Mouse (Mus musculus) CD4-positive, CD25-positive, alpha-beta regulatory T cell, adult 4 months (primary cell): Measurements from ENCODE around the gene Trpc7. TPM values are rescaled to one million over a fixed set of nuclear protein-coding genes. Genes with fewer than 3 reads are reported as not detected.

Experiments
- ATAC-seq: one replicate; pipeline ENCODE4 v1.8.0; 2017
- polyA plus RNA-seq, 2 experiments: library from polyadenylated mRNA; unstranded; fragments of 100-300 nt; shearing (Covaris generic); gene quantifications; one replicate each; pipeline ENCODE4 v1.2.1; 2017

Gene Trpc7
- polyA plus RNA-seq: not detected

DNA sequence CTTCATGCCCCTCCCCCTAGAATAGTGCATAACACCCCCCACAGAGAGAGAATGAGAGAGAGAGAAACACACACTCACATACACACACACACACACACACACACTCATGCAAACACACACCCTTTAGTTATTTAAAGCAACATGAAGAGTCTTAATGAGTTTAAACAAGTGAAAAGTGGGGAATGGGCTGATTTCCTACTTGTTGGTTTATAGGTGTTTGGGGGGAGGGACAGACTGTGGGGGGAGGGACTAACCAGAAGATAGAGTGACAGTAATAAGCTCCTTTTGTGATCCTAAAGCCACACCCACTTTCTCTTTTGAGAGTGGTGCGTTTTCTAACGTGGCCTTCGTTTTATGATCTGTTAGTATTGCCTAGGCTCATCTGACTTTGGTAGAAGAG lies at the start of gene Trpc7:
Trpc7 (minus strand) TSS at position 101 of the 400 bp plus-strand sequence.
- ATAC-seq: no peak

DNA sequence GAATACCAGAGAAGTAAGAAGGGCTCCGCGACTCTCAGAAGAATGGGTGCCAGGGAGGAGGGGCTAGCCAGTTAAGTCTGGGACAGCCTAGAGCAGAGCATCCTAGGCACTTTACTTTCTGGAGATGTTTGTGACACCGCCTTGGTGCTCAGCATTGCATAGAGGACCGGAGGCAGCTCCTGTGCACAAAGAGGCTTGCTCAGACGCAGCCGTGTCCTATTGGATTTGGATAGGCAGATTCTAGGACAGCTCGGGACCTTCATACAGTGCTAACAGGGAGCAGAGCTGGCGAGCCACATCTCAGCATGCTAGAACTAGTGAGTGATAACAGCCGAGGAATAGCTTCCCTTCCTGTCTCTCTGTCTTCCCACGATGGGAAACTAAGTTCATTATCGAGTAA lies 43.5 kb upstream of the Trpc7 start:
- no peak for ATAC-seq

DNA sequence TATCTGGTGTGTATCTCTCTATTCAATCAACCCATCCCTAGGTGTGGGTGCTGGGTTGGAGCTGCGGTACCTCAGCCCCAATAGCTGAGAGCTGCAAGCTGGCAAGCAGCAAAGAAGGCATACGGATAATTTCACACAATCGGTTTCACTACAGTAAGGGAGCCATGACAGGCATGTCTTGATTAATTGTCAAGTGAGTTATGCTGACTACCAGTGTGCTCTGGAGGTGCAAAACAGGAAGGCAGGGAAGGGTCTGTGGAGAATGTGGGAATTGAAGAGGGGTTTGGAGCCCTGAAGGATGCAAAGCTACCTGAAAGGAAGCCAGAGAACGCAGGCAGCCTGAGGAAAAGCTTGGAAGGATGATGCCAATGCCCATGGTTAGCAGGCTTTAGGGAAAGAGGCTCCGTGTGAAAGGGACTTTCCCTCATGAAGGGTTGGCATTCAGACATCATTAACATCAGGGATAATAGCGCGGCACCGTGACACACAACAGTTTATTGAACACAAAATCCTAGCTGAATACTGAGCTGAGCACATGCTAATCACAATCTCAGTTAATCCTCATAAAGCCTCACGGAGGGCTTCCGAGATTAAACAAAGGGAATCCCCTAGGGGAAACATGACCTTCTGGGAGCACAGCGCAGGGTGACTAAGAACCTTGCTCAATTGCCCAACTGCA lies 38.2 kb upstream of the Trpc7 start:
- ATAC-seq: no peak

DNA sequence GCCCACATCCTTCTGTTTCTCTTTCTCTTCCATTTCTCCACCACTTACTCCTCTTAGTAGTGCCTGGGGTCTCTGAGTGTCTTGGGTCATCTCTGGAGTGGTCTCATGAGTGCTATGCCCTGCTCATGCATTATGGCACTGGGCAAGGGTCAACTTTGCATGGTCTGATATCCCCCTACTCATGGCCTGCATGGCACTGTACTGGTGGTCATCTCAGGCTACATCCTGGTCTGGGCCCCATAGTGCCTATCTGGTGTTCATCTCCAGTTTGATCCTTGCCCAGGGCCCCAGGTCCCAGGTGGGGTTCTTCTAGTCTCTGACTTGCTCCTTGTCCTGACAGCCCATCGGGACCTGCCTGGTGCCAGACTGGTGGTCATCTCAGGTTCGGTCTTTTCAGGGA lies 34.6 kb upstream of the Trpc7 start:
- no peak for ATAC-seq

DNA sequence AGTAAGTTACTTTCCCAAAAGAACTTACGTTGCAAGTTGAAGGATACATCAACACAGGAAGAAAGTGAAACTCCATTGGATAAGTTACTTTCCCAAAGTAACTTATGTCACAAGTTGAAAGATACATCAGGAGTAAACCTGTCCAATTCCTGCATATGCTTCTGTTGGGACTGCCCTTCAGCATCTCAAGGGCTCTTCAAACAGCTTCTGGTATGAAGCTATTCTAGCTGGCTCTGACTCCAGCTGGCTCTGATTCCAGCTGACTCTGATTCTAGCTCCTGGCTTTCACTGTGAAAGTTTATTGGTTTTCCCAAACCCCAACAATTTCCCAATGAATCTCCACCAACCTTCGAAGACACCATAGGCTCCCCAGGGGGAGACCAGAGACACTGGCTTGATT lies 27.2 kb upstream of the Trpc7 start:
- no peak for ATAC-seq

DNA sequence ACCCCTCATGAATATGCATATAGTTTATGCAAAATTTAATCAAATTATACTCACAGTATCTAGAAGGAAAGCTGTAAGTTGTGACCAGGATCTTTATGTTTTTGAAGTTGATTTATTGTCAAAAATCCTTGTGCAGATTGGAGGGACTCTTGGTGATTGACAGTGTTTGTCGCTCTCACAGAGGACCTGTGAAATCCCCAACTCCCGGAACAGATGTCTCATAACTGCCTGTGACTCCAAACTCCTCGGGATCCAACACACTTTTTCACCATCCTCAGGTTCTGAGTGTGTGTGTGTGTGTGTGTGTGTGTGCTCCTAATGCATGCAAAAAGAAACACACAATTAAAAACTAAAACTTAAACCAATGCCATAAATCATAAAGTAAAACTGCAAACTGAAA lies 25.5 kb upstream of the Trpc7 start:
- no peak for ATAC-seq

DNA sequence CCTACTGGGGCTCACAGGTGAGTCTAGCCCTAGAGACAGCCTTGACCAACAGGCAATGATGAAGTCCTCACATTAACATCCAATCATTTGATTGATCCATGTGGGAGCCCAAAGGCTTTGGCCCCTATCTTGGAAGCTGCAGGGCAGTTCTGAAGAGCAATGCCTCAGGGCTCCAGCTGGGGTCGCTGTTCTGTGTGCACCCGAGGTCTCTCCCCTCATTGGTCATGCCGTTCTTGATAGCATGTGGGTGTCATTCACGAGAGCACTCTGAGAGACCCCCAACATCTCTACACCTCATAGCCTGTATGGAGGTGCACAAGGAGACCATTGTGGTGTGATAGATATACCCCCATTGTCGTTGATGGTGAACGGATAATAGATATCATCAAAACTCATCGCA lies 18.9 kb upstream of the Trpc7 start:
- no peak for ATAC-seq

DNA sequence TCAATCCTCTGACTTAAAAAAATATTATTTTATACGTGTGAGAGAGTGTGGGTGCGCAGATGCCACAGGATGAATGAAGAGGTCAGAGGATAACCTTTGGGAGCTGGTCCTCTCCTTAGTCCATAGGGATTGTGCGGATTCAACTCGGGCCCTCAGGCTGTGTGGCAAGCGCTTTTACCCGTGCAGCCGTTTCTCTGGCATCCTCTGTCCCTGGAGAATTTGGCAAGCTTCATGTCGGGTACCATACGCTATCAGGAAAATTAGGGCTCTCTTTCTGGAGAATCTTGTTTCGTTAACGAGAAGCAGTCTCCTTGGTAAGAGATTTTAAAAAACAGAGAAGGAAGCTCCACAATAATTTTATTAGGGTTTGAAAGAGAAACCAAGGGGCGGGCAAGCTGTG lies 15.3 kb upstream of the Trpc7 start:
- no peak for ATAC-seq

DNA sequence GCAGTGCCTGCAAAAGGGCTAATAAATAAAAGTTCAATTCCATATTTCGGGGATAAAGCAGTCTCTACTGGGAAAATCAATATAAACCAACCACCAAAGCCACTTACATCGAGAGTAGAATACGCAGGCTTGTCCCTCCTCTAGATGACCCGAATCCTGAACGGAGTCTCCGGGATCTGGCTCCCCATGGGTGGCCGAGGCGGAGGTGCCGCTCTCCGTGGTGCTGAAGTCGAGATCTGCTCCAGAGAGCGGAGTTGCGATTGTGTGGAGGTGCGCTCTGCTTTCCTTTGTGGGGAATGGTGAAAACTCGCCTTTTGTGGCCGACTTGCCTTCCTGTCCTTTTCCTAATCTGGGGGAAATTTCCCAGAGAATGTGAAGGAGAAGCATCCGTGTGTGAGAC lies 407 bp downstream of the Trpc7 start:
- ATAC-seq: no peak

DNA sequence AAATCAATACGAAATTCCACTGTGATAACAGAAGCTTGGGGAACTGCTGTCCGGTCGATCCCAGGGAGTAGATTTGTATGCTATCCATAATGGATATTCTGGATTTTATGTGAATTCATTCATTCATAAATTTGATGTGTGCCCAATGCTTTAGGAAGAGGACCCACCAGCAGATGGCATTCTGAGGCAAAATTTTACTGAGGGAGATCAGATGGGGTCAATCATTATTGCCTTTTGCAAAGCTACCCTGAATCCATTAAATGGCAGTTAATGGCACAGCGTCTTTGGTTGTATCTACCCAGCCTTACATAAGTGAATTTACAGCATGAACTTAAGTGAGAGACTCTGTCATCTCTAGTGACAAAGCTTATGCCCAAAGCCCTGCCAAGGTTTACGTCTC lies 1.2 kb downstream of the Trpc7 start:
- no peak for ATAC-seq

DNA sequence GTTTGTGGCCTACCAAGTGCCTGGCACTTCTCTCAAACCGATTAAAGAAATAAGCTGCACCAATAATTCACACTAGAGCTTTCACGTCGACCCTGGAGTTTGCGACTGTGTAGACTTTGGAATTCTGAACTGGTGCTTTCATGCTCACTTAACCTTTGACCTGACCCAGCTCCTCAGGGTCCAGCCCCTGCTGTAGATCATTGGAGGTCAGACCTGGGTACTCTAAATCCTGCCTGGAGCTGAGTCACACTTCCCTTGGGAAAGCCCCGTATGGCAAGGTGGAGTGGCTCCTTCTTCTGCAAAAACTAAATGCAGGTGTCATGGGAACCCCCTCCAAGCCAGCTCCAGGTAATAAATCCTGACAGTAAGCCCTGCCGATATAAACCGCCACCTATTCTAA lies 5.9 kb downstream of the Trpc7 start:
- no peak for ATAC-seq

DNA sequence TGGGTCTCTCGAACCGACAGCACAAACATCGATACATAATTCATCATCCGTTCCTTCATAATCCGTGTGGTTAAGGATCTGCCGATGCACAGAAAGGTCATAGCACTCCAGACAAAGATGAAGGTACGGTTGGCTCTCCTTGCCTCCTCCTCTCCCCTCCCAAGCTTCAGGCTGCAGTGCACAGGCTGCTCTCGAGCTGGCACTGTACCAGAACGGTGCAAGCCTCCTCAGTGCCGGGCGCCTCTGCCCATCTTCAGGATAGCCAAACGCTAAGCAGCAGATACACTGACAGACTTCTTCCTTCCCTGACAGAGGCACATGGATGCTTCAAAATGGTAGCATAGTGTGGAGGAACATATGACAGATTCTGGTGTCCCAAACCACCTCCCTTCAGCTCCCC lies 12.9 kb downstream of the Trpc7 start:
- ATAC-seq: no peak

DNA sequence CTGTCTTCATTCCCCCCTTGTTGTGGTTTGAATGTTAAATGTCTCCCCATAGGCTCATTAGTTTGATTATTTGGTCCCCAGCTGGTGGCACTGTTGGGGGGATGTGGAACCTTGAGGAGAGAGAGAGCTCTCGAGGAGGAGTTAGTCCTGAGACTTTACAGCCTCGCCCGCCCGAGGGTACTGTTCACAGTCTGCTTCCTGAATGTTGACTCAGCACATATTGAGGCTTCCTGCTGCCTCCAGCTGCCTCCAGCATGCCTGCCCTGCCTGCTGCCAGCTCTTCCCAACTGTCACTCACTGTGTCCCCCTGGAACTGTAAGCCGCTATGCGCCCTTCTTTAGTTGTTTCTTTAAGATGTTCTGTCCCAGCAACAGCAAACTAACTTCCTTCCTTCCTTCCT lies 31.2 kb downstream of the Trpc7 start:
- ATAC-seq: no peak

DNA sequence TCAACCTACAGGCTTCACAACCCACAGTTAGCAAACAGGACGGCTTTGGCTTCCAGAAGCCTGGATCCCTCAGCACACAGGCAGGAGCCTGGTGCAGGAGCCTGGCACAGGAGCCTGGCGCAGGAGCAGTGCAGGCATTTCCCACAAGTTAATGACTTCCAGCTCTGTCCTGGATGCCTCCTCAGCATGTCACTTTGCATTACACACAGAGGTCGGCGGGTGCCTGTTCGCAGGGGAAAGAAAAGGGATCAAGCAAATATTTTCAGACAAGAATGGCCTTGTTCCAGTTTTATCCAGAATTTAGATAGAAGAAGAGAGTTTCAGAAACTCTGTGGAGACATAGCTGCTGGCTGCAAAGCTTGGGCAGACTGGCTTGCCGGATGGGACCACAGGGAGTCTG lies 33.8 kb downstream of the Trpc7 start:
- no peak for ATAC-seq

DNA sequence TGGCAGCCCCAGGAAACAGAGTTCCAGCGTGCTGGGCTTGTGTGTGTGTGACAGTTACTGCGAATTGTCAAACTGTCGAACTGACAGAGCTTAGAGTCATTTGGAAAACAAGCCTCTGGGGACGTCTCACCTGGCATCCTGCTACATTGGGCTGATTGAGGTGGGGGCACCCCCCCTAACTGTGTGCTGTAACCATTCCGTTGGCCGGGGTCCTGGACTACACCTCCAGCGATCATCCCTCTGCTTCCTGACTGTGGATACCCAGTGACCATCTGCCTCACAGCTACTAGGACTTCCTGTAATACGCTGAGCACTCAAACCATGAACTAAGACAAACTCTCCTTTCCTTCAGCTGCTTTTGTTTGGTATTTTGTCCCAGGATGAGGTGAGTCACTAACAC lies 41.3 kb downstream of the Trpc7 start:
- no peak for ATAC-seq

DNA sequence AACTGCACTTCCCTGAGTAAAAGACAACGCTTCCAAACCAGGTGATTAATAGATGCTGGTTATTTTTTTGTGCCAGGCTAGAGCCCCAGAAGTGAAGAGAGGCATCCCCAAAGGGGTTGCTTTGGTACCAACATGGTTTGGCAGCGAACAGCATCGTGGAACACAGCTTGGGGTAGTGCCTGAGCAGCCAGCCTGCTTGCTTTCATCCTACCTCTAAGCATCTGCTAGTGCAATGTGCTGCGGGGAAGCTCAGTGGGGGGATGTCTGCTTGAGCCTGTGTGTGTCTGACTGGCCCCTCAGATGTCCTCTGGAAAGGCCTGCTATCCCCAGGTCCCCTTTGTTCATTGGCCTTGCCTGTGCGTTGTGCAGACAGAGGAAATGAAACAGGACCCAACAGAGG lies 42.4 kb downstream of the Trpc7 start:
- ATAC-seq: no peak

DNA sequence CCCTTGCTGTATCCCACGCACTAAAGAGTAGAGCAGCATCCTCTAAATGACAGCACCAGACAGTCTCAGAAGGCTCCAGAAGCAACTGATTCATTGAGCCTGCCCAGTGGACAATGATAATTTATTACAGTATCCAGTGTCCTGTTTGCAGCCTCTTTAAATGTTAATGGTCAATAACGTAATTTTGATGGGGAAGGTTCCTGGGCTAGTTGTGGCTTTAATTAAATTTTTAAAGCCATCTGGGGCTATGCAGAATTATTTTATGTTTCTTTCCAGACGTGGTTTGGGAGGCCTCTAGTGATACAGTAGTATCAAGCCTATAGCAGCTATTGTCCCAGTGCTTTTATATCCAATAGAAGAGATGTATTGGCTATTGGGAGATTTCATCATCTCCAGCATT lies 49.9 kb downstream of the Trpc7 start:
- ATAC-seq: no peak

DNA sequence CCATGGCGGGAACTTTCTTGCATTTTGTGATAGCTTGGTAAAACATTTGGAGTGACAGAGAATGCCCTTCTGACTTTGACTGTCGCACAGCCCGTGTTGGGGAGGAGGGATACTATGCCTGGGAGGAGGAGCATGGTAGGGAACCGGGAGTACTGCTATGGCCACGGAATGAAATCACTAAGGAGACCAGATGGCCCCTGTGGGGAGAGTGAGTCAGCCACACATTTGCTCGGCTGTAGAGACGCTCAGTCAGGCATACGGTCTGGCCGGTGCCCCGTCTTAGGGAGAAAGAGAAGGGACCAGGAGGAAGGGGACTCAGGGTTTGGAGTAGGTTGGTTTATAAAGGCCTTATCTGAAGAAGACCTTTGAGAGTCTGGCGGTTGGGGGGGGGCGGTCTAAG lies 80.3 kb downstream of the Trpc7 start:
- no peak for ATAC-seq

DNA sequence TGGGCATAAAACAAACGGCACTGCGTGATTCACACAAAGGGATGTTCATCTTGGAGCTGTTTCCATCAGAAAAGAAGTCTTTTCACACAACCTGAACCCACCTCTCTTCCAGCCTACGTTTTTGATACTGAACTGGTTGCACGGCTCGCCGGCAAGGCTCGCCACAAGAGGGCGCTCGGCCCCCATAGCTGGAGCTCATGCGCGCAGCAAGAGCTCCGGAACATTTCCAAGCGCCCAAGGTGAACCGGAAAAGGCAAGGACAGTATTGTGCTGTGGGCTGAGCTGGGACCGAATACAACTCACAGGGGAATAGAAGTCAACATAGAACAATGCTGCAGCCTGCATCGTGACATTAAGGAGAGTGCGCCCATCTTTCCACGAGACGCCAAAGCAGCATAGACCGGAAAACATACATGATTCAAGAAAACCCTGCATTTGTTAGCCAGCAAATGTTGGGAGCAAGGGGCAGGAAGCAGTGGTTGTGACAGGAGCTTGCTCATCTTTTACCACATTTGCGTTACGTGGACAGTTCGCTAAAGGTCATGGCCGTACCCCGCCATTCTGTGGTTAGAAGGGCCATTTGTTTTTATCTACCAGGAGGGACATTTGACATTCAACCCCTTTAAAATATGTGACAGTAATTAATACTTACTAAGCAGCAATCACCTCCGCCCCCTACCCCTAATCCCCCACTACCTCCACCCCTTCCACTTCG lies 88.9 kb downstream of the Trpc7 start:
- peak; percentile 80 for ATAC-seq

DNA sequence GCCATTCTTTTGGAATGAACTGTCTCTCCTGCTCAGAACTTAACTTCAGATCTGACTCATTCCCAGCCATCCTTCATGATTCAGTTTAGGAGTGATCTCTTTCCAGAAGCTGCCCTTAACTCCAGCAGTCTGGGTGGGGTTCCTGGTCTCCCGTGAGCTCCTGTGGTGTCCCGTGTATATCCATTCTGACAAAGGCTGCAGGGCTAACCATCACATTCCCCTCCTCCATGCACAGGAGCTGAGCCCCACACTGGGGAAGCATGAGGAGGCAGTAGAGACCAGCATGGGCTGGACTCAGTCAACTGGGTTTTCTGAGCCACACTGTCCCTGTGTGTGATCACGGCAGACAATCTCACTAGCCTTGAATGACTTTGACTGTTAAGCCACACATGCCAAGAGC lies 90.7 kb downstream of the Trpc7 start:
- no peak for ATAC-seq

DNA sequence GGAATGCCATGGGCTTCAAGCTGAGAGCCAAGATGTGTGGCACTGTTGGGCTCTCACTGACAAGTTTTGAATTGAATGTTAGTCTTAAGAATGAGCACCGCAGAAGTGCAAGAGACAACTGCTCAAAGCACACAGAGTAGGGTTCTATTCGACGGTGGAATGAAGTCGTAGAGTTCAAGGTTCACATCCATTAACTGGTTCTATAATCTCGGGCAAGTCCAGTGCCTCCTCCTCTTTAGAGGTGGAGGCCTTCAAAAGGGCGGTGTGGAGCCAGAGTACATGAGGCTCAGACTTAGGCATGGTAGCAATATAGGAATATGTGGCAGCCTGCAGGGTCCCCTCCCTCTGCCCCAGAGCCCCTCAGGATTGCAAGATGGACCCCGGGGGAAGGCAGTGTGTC lies 98.3 kb downstream of the Trpc7 start:
- ATAC-seq: no peak

DNA sequence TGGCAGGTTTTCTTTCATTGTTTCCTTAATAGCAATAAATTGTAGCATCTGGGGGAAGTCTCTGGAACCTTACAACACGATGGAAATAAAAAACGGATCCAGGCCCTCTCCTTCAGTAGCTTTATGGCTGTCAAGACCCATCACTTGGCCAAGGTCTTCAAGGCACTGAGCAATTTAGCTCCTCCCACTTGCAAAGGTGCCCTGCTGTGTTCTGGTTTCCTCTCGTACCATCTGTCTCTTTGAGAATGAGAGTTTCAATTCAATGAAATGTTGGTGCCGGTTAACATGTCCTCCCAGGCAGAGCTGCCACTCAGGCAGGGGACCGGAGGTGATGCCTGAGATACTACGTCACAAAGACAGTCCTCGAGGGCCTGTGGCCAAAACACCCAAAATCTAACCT lies 100.3 kb downstream of the Trpc7 start:
- no peak for ATAC-seq

DNA sequence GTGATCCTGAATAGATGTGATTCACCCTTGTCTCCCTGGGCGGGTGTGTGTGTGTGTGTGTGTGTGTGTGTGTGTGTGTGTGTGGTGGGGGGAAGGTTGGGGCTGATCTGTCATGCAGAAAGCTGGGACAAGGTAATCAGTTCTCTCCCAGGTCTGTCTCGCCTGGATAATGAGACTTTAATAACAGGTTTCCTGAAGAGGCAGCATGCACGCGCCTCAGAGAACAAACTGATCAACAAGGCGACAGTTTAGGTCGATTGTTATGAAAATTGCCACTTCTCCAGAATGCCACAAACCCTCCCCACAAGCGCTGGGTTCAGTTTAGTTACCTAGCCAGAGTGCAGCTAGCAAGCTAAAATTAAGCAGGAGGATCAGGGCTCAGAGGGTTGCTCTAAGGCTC lies 101.4 kb downstream of the Trpc7 start:
- ATAC-seq: no peak

DNA sequence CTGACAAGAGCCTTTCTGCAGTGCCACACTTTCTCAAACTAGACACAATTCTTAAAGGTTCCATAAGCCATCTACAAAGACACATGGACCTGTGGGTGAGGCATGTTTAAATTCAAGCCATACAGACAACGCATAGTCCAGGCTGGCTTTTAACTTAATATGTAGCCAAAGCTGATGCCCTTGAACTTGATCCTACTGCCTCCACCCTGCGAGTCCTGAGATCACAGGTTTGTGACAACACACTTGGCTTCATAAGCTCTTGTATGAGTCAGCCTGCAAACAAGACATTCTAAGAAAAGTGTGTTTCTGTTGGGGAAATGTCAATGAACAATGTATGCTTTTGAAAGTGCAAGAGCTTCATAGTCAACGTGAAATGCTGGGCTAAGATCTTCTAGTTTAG lies 102.9 kb downstream of the Trpc7 start:
- no peak for ATAC-seq

DNA sequence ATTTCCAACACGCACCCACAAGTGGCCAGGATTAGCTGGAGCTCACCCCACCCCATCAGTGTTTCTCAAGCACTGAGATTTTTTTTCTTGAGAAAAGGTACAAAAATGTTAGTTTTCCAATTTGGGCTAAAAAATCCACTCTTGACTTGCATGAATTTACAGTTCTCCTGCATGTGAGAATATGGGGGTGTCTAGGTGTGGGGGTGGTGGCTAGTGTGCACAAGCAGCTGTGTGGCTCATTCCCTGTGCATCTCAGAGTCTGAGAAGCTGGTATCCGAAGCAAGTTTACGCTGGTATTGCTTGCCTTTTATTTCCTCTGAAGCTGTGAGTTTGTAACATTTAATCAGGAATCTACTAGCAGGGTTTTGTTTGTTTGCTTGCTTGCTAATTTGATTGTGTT lies 105.1 kb downstream of the Trpc7 start:
- no peak for ATAC-seq
